Mouse (Mus musculus) midbrain, embryonic 14.5 days (tissue): ENCODE data around the gene Gmds. TPM values are rescaled to one million over a fixed set of nuclear protein-coding genes. Genes with fewer than 3 reads are reported as not detected.

Experiments used
- ATAC-seq: fragments of 200-750 bp; cut with Nextera tagmentation; 2 replicates; pipeline ENCODE4 v1.8.0; 2017; ENCODE audit warnings: moderate number of reproducible peaks, moderate library complexity; ENCODE audit not compliant: low FRiP score, low TSS enrichment
- DNase-seq: peaks from one replicate; pipeline ENCODE4 v3.0.0-alpha.2; 2015
- H3K27ac ChIP-seq: fragments of 300-500 bp; sonication (generic); replicated peaks from 2 replicates; pipeline ENCODE4 v1.5.1; 2014; ENCODE audit warnings: mild to moderate bottlenecking, low read depth, low read length, moderate library complexity
- H3K27me3 ChIP-seq: fragments of 300-500 bp; sonication (generic); 2 replicates; pipeline ENCODE4 v1.6.1; 2014; ENCODE audit warnings: low read length, control low read depth, mixed read lengths; ENCODE audit not compliant: control insufficient read depth, insufficient read depth
- H3K36me3 ChIP-seq: fragments of 300-500 bp; sonication (generic); 2 replicates; pipeline ENCODE4 v1.6.1; 2014; ENCODE audit warnings: low read length, control low read depth; ENCODE audit not compliant: control insufficient read depth, insufficient read depth
- H3K4me1 ChIP-seq: fragments of 300-500 bp; sonication (generic); 2 replicates; pipeline ENCODE4 v1.6.1; 2014; ENCODE audit warnings: mild to moderate bottlenecking, antibody characterized with exemption, low read length, control low read depth; ENCODE audit not compliant: control insufficient read depth, insufficient read depth
- H3K4me2 ChIP-seq: fragments of 300-500 bp; sonication (generic); 2 replicates; pipeline ENCODE4 v1.6.1; 2014; ENCODE audit warnings: mild to moderate bottlenecking, low read length, moderate library complexity
- H3K4me3 ChIP-seq: fragments of 300-500 bp; sonication (generic); replicated peaks from 2 replicates; pipeline ENCODE4 v1.5.1; 2014; ENCODE audit warnings: low read depth, low read length
- H3K9ac ChIP-seq: fragments of 300-500 bp; sonication (generic); replicated peaks from 2 replicates; pipeline ENCODE4 v1.6.1; 2014; ENCODE audit warnings: mild to moderate bottlenecking, low read length, moderate library complexity
- H3K9me3 ChIP-seq: fragments of 300-500 bp; sonication (generic); 2 replicates; pipeline ENCODE4 v1.6.1; 2016; ENCODE audit warnings: low read length, control low read depth, mixed read lengths; ENCODE audit not compliant: control insufficient read depth
- WGBS: fragments of 180-500 bp; shearing (Covaris S2); extraction: QIAGEN DNeasy Blood & Tissue Kit; methylation state at CpG from one replicate; pipeline ENCODE4 v1.1.7; 2014; 5-methylcytosine and 5-hydroxymethylcytosine counted together
- polyA plus RNA-seq: library from polyadenylated mRNA; unstranded; fragments of >200 nt; fragmentation: Nextera tagmentation; extraction: Ambion mirVana; gene quantifications from 2 replicates; pipeline ENCODE4 v1.2.1, GENCODE M21; 2014

Gene Gmds
- polyA plus RNA-seq, 1 experiment from 2014 or later = 32.6 TPM

DNA sequence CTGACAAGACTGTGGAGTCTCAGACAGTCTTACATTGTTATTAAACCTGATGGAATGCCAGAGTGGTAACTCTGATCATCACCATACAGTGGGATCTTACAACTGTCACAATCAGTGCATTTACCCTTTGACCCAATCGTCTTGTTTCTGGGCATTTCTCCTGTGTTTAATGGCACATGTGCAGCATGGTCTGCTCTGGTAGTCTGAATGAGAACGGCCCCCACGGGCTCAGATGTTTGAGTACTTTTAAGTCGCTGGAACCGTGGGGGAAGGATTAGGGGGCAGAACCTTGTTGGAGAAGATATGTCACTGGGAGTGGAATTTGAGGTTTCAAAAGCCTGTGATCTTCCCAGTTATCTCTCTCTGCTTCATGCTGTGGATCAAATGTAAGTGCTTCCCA, 565.7 kb downstream of the Gmds start:
- no peak overlapping the region for H3K4me3 ChIP-seq
- 79% methylated on average over 5 of the region's 5 CpGs for WGBS
- H3K4me1 ChIP-seq = no peaks in the 10 kb centered on the region
- no peaks in the 10 kb centered on the region for H3K36me3 ChIP-seq
- DNase-seq (no peak), ATAC-seq (no peak)
- no peaks in the 10 kb centered on the region for H3K9me3 ChIP-seq
- H3K9ac ChIP-seq = no peak overlapping the region
- no peak overlapping the region for H3K27ac ChIP-seq
- H3K4me2 ChIP-seq = no peak overlapping the region
- H3K27me3 ChIP-seq = no peaks in the 10 kb centered on the region
